ENCODE assay signal across 11 mouse cellular contexts in genomic region chr17:65558788-65559187, GRCm38 (mm10). TPM values are rescaled to one million over a fixed set of nuclear protein-coding genes. Genes with fewer than 3 reads are reported as not detected.
DNase-seq lines count a peak whose midpoint lies in the region; ATAC-seq and TF ChIP-seq lines count a peak whose summit lies in the region.
"Had no signal": no experiment of that assay in that cellular context is flagged by ENCODE, and none has a peak within 500 bp of the region (broad histone marks: within the 10 kb centered on the region; RNA-seq: fewer than 3 reads in every experiment).

No protein-coding gene starts in this region.

- no peaks in the 10 kb centered on the region for H3K36me3 ChIP-seq in forebrain, embryonic 11.5 days (ENCODE audit: control insufficient read depth, insufficient read depth, low read length)
- H3K36me3 ChIP-seq in forebrain, embryonic 14.5 days (ENCODE audit: control insufficient read depth, insufficient read depth, low read length): no peaks in the 10 kb centered on the region
- no peaks in the 10 kb centered on the region for H3K36me3 ChIP-seq in liver, embryonic 11.5 days (ENCODE audit: control insufficient read depth, insufficient read depth, low read length)
- H3K36me3 ChIP-seq in liver, postnatal 0 days (replicated peaks; ENCODE audit: insufficient read depth, low read length): no peaks in the 10 kb centered on the region
- H3K36me3 ChIP-seq in hindbrain, embryonic 12.5 days: no peaks in the 10 kb centered on the region
- H3K36me3 ChIP-seq in neural tube, embryonic 12.5 days: no peaks in the 10 kb centered on the region

- H3K4me2 ChIP-seq in forebrain, embryonic 11.5 days (ENCODE audit: low read depth, low read length, severe bottlenecking): peak overlapping the region; percentile 27; the same call in 1 of the 2 replicates
- H3K4me2 ChIP-seq in forebrain, embryonic 14.5 days (ENCODE audit: low read length): no peak overlapping the region
- H3K4me2 ChIP-seq in liver, embryonic 11.5 days: 0 out of 2 replicates have a peak overlapping the region, but pooled peaks have one; percentile 2
- no peak overlapping the region for H3K4me2 ChIP-seq in liver, postnatal 0 days (ENCODE audit: low read depth, low read length)
- H3K4me2 ChIP-seq in hindbrain, embryonic 12.5 days (replicated peaks): peak overlapping the region; percentile 30; the same call in 1 of the 2 replicates
- H3K4me2 ChIP-seq in neural tube, embryonic 12.5 days (replicated peaks): peak overlapping the region; percentile 25; the same call in 1 of the 2 replicates

- no peak for TF ChIP-seq EP300 in liver, postnatal 0 days (IDR thresholded peaks at IDR 0.05; ENCODE audit: low read depth)

- TF ChIP-seq CTCF in liver, postnatal 0 days (IDR thresholded peaks at IDR 0.05; ENCODE audit: low read depth): no peak

- H3K9me3 ChIP-seq in forebrain, embryonic 11.5 days (ENCODE audit: control insufficient read depth, low read length): no peaks in the 10 kb centered on the region
- H3K9me3 ChIP-seq in forebrain, embryonic 14.5 days (replicated peaks; ENCODE audit: control insufficient read depth, low read length): no peaks in the 10 kb centered on the region
- H3K9me3 ChIP-seq in liver, embryonic 11.5 days (ENCODE audit: control insufficient read depth, low read length): no peaks in the 10 kb centered on the region
- H3K9me3 ChIP-seq in liver, postnatal 0 days (ENCODE audit: low read length): no peaks in the 10 kb centered on the region
- no peaks in the 10 kb centered on the region for H3K9me3 ChIP-seq in hindbrain, embryonic 12.5 days (replicated peaks)
- no peaks in the 10 kb centered on the region for H3K9me3 ChIP-seq in neural tube, embryonic 12.5 days

- H3K27ac ChIP-seq in forebrain, embryonic 11.5 days (ENCODE audit: low read depth, low read length): no peak overlapping the region
- no peak overlapping the region for H3K27ac ChIP-seq in forebrain, embryonic 14.5 days (ENCODE audit: low read depth, low read length)
- H3K27ac ChIP-seq in liver, embryonic 11.5 days (ENCODE audit: low read depth, low read length): no peak overlapping the region
- H3K27ac ChIP-seq in liver, postnatal 0 days (ENCODE audit: low read depth): no peak overlapping the region
- no peak overlapping the region for H3K27ac ChIP-seq in hindbrain, embryonic 12.5 days
- H3K27ac ChIP-seq in neural tube, embryonic 12.5 days: no peak overlapping the region

- H3K27me3 ChIP-seq in forebrain, embryonic 11.5 days (ENCODE audit: control insufficient read depth, insufficient read depth, low read length): no peaks in the 10 kb centered on the region
- no peaks in the 10 kb centered on the region for H3K27me3 ChIP-seq in forebrain, embryonic 14.5 days (replicated peaks; ENCODE audit: control insufficient read depth, insufficient read depth, low read length)
- no peaks in the 10 kb centered on the region for H3K27me3 ChIP-seq in liver, embryonic 11.5 days (replicated peaks; ENCODE audit: control insufficient read depth, insufficient read depth, low read length)
- no peaks in the 10 kb centered on the region for H3K27me3 ChIP-seq in liver, postnatal 0 days (ENCODE audit: insufficient read depth, low read length)
- H3K27me3 ChIP-seq in hindbrain, embryonic 12.5 days: no peaks in the 10 kb centered on the region
- H3K27me3 ChIP-seq in neural tube, embryonic 12.5 days (replicated peaks): no peaks in the 10 kb centered on the region
- H3K27me3 ChIP-seq: Patski had no signal

- ATAC-seq in forebrain, embryonic 11.5 days (replicated peaks; ENCODE audit: low FRiP score): peak; percentile 28; the same call in 1 of the 2 replicates
- no peak for ATAC-seq in forebrain, embryonic 14.5 days
- ATAC-seq in liver, embryonic 11.5 days (replicated peaks; ENCODE audit: low FRiP score): no peak
- ATAC-seq in liver, postnatal 0 days: no peak
- 0 out of 2 replicates have a peak, but pooled peaks have one; percentile 23 for ATAC-seq in hindbrain, embryonic 12.5 days (ENCODE audit: low FRiP score)
- peak; percentile 30; the same call in 1 of the 2 replicates for ATAC-seq in neural tube, embryonic 12.5 days (ENCODE audit: low FRiP score, low read depth)
- no peak for ATAC-seq in activated CD4-positive, CD25-positive, alpha-beta regulatory T cell, adult 4 months

- no peak overlapping the region for H3K4me3 ChIP-seq in forebrain, embryonic 11.5 days (ENCODE audit: low read depth, low read length)
- no peak overlapping the region for H3K4me3 ChIP-seq in forebrain, embryonic 14.5 days (ENCODE audit: low read depth, low read length)
- H3K4me3 ChIP-seq in liver, embryonic 11.5 days (ENCODE audit: low read depth, low read length): no peak overlapping the region
- no peak overlapping the region for H3K4me3 ChIP-seq in liver, postnatal 0 days (ENCODE audit: low read depth, low read length)
- no peak overlapping the region for H3K4me3 ChIP-seq in hindbrain, embryonic 12.5 days
- no peak overlapping the region for H3K4me3 ChIP-seq in neural tube, embryonic 12.5 days

- H3K9ac ChIP-seq in forebrain, embryonic 11.5 days (ENCODE audit: low read length): no peak overlapping the region
- H3K9ac ChIP-seq in forebrain, embryonic 14.5 days (ENCODE audit: low read length): no peak overlapping the region
- H3K9ac ChIP-seq in liver, embryonic 11.5 days (ENCODE audit: low read depth, low read length): no peak overlapping the region
- H3K9ac ChIP-seq in liver, postnatal 0 days (replicated peaks): no peak overlapping the region
- H3K9ac ChIP-seq in hindbrain, embryonic 12.5 days: no peak overlapping the region
- no peak overlapping the region for H3K9ac ChIP-seq in neural tube, embryonic 12.5 days

- WGBS in forebrain, embryonic 11.5 days: 65% methylated on average over 9 of the region's 9 CpGs
- 61% methylated on average over 9 of the region's 9 CpGs for WGBS in forebrain, embryonic 14.5 days
- 54% methylated on average over 9 of the region's 9 CpGs for WGBS in liver, embryonic 11.5 days
- 59% methylated on average over 9 of the region's 9 CpGs for WGBS in liver, postnatal 0 days (ENCODE audit: insufficient replicate concordance)
- 47% methylated on average over 9 of the region's 9 CpGs for WGBS in hindbrain, embryonic 12.5 days
- 62% methylated on average over 9 of the region's 9 CpGs for WGBS in neural tube, embryonic 12.5 days

- no peak for DNase-seq in forebrain, embryonic 11.5 days (ENCODE audit: low spot score)
- no peak for DNase-seq in forebrain, embryonic 14.5 days (ENCODE audit: low spot score)
- DNase-seq in liver, embryonic 11.5 days (ENCODE audit: low spot score): no peak
- no peak for DNase-seq in liver, postnatal 0 days
- no peak for DNase-seq in frontal cortex, adult 2 months (ENCODE audit: extremely low spot score in 1 of 2, low spot score in 1 of 2)

- no peaks in the 10 kb centered on the region for H3K4me1 ChIP-seq in forebrain, embryonic 11.5 days (replicated peaks; ENCODE audit: control insufficient read depth, insufficient read depth, low read length)
- H3K4me1 ChIP-seq in forebrain, embryonic 14.5 days (ENCODE audit: control insufficient read depth, insufficient read depth, low read length): no peaks in the 10 kb centered on the region
- peaks cover 5% of the 10 kb centered on the region for H3K4me1 ChIP-seq in liver, embryonic 11.5 days (replicated peaks; ENCODE audit: control insufficient read depth, insufficient read depth, low read length)
- peaks cover 11% of the 10 kb centered on the region for H3K4me1 ChIP-seq in liver, postnatal 0 days (ENCODE audit: insufficient read depth)
- H3K4me1 ChIP-seq in hindbrain, embryonic 12.5 days: no peaks in the 10 kb centered on the region
- no peaks in the 10 kb centered on the region; the same call in 1 of the 2 replicates for H3K4me1 ChIP-seq in neural tube, embryonic 12.5 days

RNA-seq across cellular contexts. Expression of gene Tmem232, which starts 18.2 kb away (rescaled TPM):
- polyA plus RNA-seq in forebrain, embryonic 11.5 days (2014; fragmentation: Nextera tagmentation; extraction: Ambion mirVana): 0.12 TPM in 1 of 2 replicates, not detected in the other
- 0.30 and 0.62 TPM in 2 replicates for polyA plus RNA-seq in forebrain, embryonic 14.5 days (2014; fragmentation: Nextera tagmentation; extraction: Ambion mirVana)
- polyA plus RNA-seq in liver, embryonic 11.5 days (2014; fragmentation: Nextera tagmentation; extraction: Ambion mirVana): not detected in 2 replicates
- polyA plus RNA-seq in liver, postnatal 0 days (2015; fragmentation: Nextera tagmentation; extraction: Ambion mirVana): not detected in 2 replicates
- polyA plus RNA-seq in hindbrain, embryonic 12.5 days (2016; fragmentation: Nextera tagmentation; extraction: Ambion mirVana): 0.13 and 0.27 TPM in 2 replicates
- polyA plus RNA-seq in neural tube, embryonic 12.5 days (2016; fragmentation: Nextera tagmentation; extraction: Ambion mirVana): 0.14 and 0.23 TPM in 2 replicates
- not detected for polyA plus RNA-seq in activated CD4-positive, CD25-positive, alpha-beta regulatory T cell, adult 4 months (2017; shearing (Covaris generic))
- polyA plus RNA-seq in frontal cortex, adult 2 months (2012; rRNA removed): 1.2 and 1.9 TPM in 2 replicates
- polyA plus RNA-seq: inflammation-experienced regulatory T-cells, adult 6 months; liver, adult 2 months; Patski had no signal

RNA-seq across cellular contexts. Expression of gene Vapa, which starts 54.6 kb away (rescaled TPM):
- polyA plus RNA-seq in forebrain, embryonic 11.5 days (2014; fragmentation: Nextera tagmentation; extraction: Ambion mirVana): 213 and 224 TPM in 2 replicates
- 247 TPM in 2 replicates for polyA plus RNA-seq in forebrain, embryonic 14.5 days (2014; fragmentation: Nextera tagmentation; extraction: Ambion mirVana)
- 158 and 163 TPM in 2 replicates for polyA plus RNA-seq in liver, embryonic 11.5 days (2014; fragmentation: Nextera tagmentation; extraction: Ambion mirVana)
- polyA plus RNA-seq in liver, postnatal 0 days (2015; fragmentation: Nextera tagmentation; extraction: Ambion mirVana): 84.0 and 93.8 TPM in 2 replicates
- 264 and 270 TPM in 2 replicates for polyA plus RNA-seq in hindbrain, embryonic 12.5 days (2016; fragmentation: Nextera tagmentation; extraction: Ambion mirVana)
- polyA plus RNA-seq in neural tube, embryonic 12.5 days (2016; fragmentation: Nextera tagmentation; extraction: Ambion mirVana): 285 and 302 TPM in 2 replicates
- 10 to 100 TPM; 23.3 to 44.9 TPM for polyA plus RNA-seq in activated CD4-positive, CD25-positive, alpha-beta regulatory T cell, adult 4 months (2017; shearing (Covaris generic))
- 89.6 and 91.4 TPM in 2 replicates for polyA plus RNA-seq in frontal cortex, adult 2 months (2012; rRNA removed)

Comparison
In these comparisons a context has a peak if more than half of its experiments do, and no peak if none do; other contexts are left out.
1. ATAC-seq: peak in forebrain, embryonic 11.5 days (single experiment), hindbrain, embryonic 12.5 days (single experiment) and neural tube, embryonic 12.5 days (single experiment); none in forebrain, embryonic 14.5 days (single experiment), liver, embryonic 11.5 days (single experiment), liver, postnatal 0 days (single experiment) and activated CD4-positive, CD25-positive, alpha-beta regulatory T cell, adult 4 months (single experiment).
2. H3K4me2 ChIP-seq: peak in forebrain, embryonic 11.5 days (single experiment), liver, embryonic 11.5 days (single experiment), hindbrain, embryonic 12.5 days (single experiment) and neural tube, embryonic 12.5 days (single experiment); none in forebrain, embryonic 14.5 days (single experiment) and liver, postnatal 0 days (single experiment).